Mouse (Mus musculus): ENCODE data around the gene Olfr890. TPM values are rescaled to one million over a fixed set of nuclear protein-coding genes. Genes with fewer than 3 reads are reported as not detected.

Gene Olfr890
- polyA plus RNA-seq (2012; rRNA removed), result not detected in 2 replicates

DNA sequence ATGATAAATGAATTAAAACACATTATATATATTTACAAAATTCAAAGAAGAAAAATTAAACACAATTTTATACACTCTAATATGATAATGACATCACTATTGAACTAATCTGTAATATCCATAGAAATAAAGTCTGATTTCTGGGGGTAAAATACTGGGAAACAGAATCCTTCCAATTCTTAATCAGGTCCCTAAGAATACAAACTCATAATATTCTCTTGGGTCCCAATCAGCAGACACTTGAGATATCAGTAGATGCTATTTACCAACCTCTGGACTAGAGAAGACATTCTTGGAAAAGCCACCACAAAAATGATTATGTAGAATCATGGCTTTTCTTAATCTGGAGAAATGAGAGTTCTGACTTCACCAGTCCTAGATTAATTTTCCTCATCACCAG is at the start of gene Olfr890:
TSS of gene Olfr890 (plus strand) at position 301 of the 400 bp plus-strand sequence.

DNA sequence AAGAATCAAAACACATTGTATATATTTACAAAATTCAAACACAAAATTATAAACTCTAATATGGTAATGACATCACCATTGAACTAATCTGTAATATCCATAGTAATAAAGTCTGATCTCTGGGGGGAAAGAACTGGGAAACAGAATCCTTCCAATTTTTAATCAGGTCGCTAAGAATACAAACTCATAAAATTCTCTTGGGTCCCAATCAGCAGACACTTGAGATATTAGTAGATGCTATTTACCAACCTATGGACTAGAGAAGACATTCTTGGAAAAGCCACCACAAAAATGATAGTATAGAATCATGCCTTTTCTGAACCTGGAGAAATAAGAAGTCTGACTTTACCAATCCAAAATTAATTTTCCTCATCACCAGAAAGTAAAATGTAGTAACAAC is 34.5 kb upstream of the Olfr890 start, which contains the start of gene Olfr888:
TSS of gene Olfr888 (plus strand) at position 301 of the 400 bp plus-strand sequence.

DNA sequence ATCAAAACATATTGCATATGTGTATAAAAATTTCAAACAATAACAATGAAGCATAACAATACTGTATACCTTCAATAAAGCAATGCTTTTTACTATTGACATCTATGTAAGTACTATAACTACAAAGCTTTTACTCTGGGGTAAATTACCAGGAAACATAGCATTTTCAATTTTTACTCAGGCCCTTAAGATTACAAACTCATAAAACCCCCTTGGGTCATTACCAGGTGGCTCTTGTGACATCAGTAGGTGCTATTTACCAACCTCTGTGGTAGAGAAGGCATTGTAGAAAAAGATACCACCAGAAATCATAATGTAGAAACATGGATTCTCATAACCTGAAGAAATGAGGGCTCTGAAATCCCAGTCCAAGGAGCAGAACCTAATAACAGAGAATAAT is 27.4 kb upstream of the Olfr890 start, which contains the start of gene Olfr889:
TSS of gene Olfr889 (plus strand) at position 301 of the 400 bp plus-strand sequence.

DNA sequence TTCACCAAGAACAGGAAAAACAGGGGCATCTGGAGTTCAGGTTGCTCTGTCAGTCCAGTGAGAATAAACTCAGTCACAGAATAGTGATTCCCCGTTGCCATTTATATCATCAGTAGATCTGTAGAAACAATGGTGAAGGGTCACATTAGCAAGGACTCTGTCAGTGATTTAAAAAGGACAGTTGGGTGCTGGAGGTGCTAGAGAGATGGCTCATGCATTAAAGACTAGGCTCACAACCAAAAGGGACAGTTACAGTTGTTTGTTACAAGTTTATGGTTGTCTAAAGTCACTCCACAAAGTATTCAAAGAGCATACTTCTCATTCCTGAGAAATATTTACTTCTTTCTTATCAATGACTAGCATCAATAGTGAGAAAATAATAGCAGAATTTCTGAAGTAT is 38.4 kb downstream of the Olfr890 start, which contains the start of gene Olfr891:
TSS of gene Olfr891 (minus strand) at position 101 of the 400 bp plus-strand sequence.

Other genes with a start within 250 kb of the Olfr890 start
- under 0.01 TPM in 1 of 2 replicates, not detected in the other for gene Olfr145, start 245.8 kb upstream of the Olfr890 start, polyA plus RNA-seq (2012; rRNA removed)
- not detected in 2 replicates for gene Olfr878, start 224.7 kb upstream of the Olfr890 start, polyA plus RNA-seq (2012; rRNA removed)
- not detected in 2 replicates for gene Olfr881, start 150.7 kb upstream of the Olfr890 start, polyA plus RNA-seq (2012; rRNA removed)
- gene Olfr883, start 116.7 kb upstream of the Olfr890 start, polyA plus RNA-seq (2012; rRNA removed), result not detected in 2 replicates
- gene Olfr884, start 96.0 kb upstream of the Olfr890 start, polyA plus RNA-seq (2012; rRNA removed), result not detected in 2 replicates
- gene Olfr885, start 81.2 kb upstream of the Olfr890 start, polyA plus RNA-seq (2012; rRNA removed), result not detected in 2 replicates
- not detected in 2 replicates for gene Olfr887, start 58.4 kb upstream of the Olfr890 start, polyA plus RNA-seq (2012; rRNA removed)
- gene Olfr888, start 34.4 kb upstream of the Olfr890 start, polyA plus RNA-seq (2012; rRNA removed), result not detected in 2 replicates
- not detected in 2 replicates for gene Olfr889, start 27.3 kb upstream of the Olfr890 start, polyA plus RNA-seq (2012; rRNA removed)
- gene Olfr891, start 38.3 kb downstream of the Olfr890 start, polyA plus RNA-seq (2012; rRNA removed), result not detected in 2 replicates
- gene Olfr893, start 65.8 kb downstream of the Olfr890 start, polyA plus RNA-seq (2012; rRNA removed), result not detected in 2 replicates
- gene Olfr894, start 75.5 kb downstream of the Olfr890 start, polyA plus RNA-seq (2012; rRNA removed), result not detected in 2 replicates
- gene Olfr143, start 110.3 kb downstream of the Olfr890 start, polyA plus RNA-seq (2012; rRNA removed), result not detected in 2 replicates
- not detected in 2 replicates for gene Olfr895, start 125.3 kb downstream of the Olfr890 start, polyA plus RNA-seq (2012; rRNA removed)
- not detected in 2 replicates for gene Olfr896-ps1, start 148.6 kb downstream of the Olfr890 start, polyA plus RNA-seq (2012; rRNA removed)
- not detected in 2 replicates for gene Olfr25, start 186.5 kb downstream of the Olfr890 start, polyA plus RNA-seq (2012; rRNA removed)
- not detected in 2 replicates for gene Olfr898, start 205.9 kb downstream of the Olfr890 start, polyA plus RNA-seq (2012; rRNA removed)
- gene Olfr250, start 224.4 kb downstream of the Olfr890 start, polyA plus RNA-seq (2012; rRNA removed), result not detected in 2 replicates
- not detected in 2 replicates for gene Olfr251, start 234.6 kb downstream of the Olfr890 start, polyA plus RNA-seq (2012; rRNA removed)